15 mouse cellular contexts compared by ENCODE assay signal in the genomic region with DNA sequence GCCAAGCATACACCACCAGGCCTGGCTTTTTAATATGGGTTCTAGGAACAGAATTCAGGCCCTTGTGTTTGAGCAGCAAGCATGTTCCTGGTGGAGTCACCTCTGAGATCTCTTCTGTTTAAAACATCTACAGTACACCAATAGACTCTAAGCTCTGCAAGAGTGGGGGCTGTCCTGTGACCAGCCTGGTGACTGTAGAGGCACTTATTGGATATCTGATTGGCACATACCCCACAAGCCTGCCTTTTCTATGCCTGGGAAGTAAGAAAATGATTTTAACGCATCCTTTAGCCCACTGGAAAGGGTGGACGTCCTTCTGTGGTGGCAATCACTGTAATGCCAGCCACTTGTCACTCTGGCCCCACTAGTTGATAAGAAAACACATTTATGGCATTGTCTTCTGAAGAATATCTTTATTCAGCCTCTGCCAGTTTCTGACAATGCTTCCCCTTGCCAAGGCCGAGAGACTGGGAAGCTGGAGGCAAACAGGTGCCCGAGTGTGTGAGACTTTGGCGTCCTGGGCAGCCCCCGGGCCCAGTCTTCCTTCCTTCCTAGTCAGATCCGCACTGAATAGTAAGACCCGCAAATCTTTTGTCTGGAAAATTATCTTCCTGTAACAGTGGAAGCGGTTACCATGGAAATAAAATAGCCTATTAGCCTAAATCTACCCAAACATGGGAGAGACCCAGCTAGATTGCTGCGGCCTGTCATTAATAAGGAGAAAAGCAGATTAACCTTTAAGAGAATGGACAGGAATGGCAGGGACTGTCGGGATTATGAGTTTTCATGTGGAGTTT.
DNase-seq lines count a peak whose midpoint lies in the region; ATAC-seq and TF ChIP-seq lines count a peak whose summit lies in the region.
"Had no signal": no experiment of that assay in that cellular context is flagged by ENCODE, and none has a peak within 500 bp of the region (broad histone marks: within the 10 kb centered on the region; RNA-seq: fewer than 3 reads in every experiment).

No protein-coding gene starts in this region.

- 51% methylated on average over 11 of the region's 11 CpGs for WGBS in heart, embryonic 16.5 days
- WGBS in forebrain, postnatal 0 days = 13% methylated on average over 11 of the region's 11 CpGs
- 30% methylated on average over 11 of the region's 11 CpGs for WGBS in midbrain, embryonic 14.5 days

- H3K4me2 ChIP-seq in heart, embryonic 16.5 days (ENCODE audit: low read depth, low read length) = no peak overlapping the region
- no peak overlapping the region for H3K4me2 ChIP-seq in forebrain, postnatal 0 days (ENCODE audit: low read depth)
- no peak overlapping the region for H3K4me2 ChIP-seq in midbrain, embryonic 14.5 days (ENCODE audit: low read length)
- H3K4me2 ChIP-seq: limb, embryonic 13.5 days; liver, embryonic 15.5 days; neural tube, embryonic 13.5 days had no signal

- TF ChIP-seq CTCF in brain, embryonic 14.5 days (IDR thresholded peaks at IDR 0.05; ENCODE audit: borderline replicate concordance, extremely low read depth, insufficient read depth, insufficient read length) = no peak
- no peak for TF ChIP-seq CTCF in forebrain, postnatal 0 days (IDR thresholded peaks at IDR 0.05; ENCODE audit: low read depth)

- no peaks in the 10 kb centered on the region for H3K36me3 ChIP-seq in heart, embryonic 16.5 days (ENCODE audit: control insufficient read depth, insufficient read depth)
- H3K36me3 ChIP-seq in forebrain, postnatal 0 days (ENCODE audit: insufficient read depth) = no peaks in the 10 kb centered on the region
- H3K36me3 ChIP-seq in midbrain, embryonic 14.5 days (ENCODE audit: control insufficient read depth, insufficient read depth, low read length) = no peaks in the 10 kb centered on the region
- H3K36me3 ChIP-seq: limb, embryonic 13.5 days; liver, embryonic 15.5 days; neural tube, embryonic 13.5 days had no signal

- peaks cover 32% of the 10 kb centered on the region for H3K4me1 ChIP-seq in heart, embryonic 16.5 days (ENCODE audit: control insufficient read depth, insufficient read depth, low read length)
- H3K4me1 ChIP-seq in forebrain, postnatal 0 days (ENCODE audit: insufficient read depth) = peaks cover 11% of the 10 kb centered on the region
- H3K4me1 ChIP-seq in midbrain, embryonic 14.5 days (ENCODE audit: control insufficient read depth, insufficient read depth, low read length) = peaks cover 19% of the 10 kb centered on the region
- H3K4me1 ChIP-seq: liver, embryonic 15.5 days had no signal

- no peak overlapping the region for H3K9ac ChIP-seq in heart, embryonic 16.5 days (ENCODE audit: low read length)
- no peak overlapping the region for H3K9ac ChIP-seq in forebrain, postnatal 0 days
- no peak overlapping the region for H3K9ac ChIP-seq in midbrain, embryonic 14.5 days (replicated peaks; ENCODE audit: low read length)
- H3K9ac ChIP-seq: limb, embryonic 13.5 days; liver, embryonic 15.5 days; neural tube, embryonic 13.5 days had no signal

- no peak for TF ChIP-seq POLR2A in brain, embryonic 14.5 days (IDR thresholded peaks at IDR 0.05; ENCODE audit: borderline replicate concordance, extremely low read depth, insufficient read depth, insufficient read length, poor library complexity, severe bottlenecking)

- DNase-seq in heart, adult 11 months = no peak
- peak; percentile 81 for DNase-seq in brain, embryonic 14.5 days (ENCODE audit: low read depth)
- DNase-seq in forebrain, postnatal 0 days = peak; percentile 47
- peak; percentile 76 for DNase-seq in midbrain, embryonic 14.5 days
- DNase-seq in gastrocnemius, postnatal 10 days = no peak
- no peak for DNase-seq in urinary bladder, postnatal 14 days (ENCODE audit: low spot score)
- DNase-seq: cerebellum, adult 18-20 months; gastrocnemius, postnatal 36 days; thymus, postnatal 25 days had no signal

- peak overlapping the region; percentile 55 for H3K27ac ChIP-seq in heart, embryonic 16.5 days (ENCODE audit: low read length)
- H3K27ac ChIP-seq in forebrain, postnatal 0 days (ENCODE audit: low read depth, low read length) = peak overlapping the region; percentile 64
- H3K27ac ChIP-seq in midbrain, embryonic 14.5 days (replicated peaks; ENCODE audit: low read depth, low read length) = no peak overlapping the region; the same call in 1 of the 2 replicates
- H3K27ac ChIP-seq: limb, embryonic 13.5 days; liver, embryonic 15.5 days; neural tube, embryonic 13.5 days; stomach, postnatal 0 days had no signal

- no peak overlapping the region for H3K4me3 ChIP-seq in heart, embryonic 16.5 days (ENCODE audit: low read length)
- H3K4me3 ChIP-seq in forebrain, postnatal 0 days (ENCODE audit: low read depth, low read length) = no peak overlapping the region
- H3K4me3 ChIP-seq in midbrain, embryonic 14.5 days (replicated peaks; ENCODE audit: low read depth, low read length) = no peak overlapping the region
- H3K4me3 ChIP-seq: limb, embryonic 13.5 days; liver, embryonic 15.5 days; neural tube, embryonic 13.5 days had no signal

- ATAC-seq in heart, embryonic 16.5 days (replicated peaks; ENCODE audit: extremely low read depth, insufficient read depth, low FRiP score) = peak; percentile 35
- peak; percentile 84 for ATAC-seq in forebrain, postnatal 0 days
- peak; percentile 39; the same call in 1 of the 2 replicates for ATAC-seq in midbrain, embryonic 14.5 days (ENCODE audit: low FRiP score, low TSS enrichment)
- ATAC-seq: intestine, embryonic 16.5 days had no signal

- H3K27me3 ChIP-seq in heart, embryonic 16.5 days (ENCODE audit: control insufficient read depth, insufficient read depth, low read length) = peaks cover 6% of the 10 kb centered on the region; the same call in 1 of the 2 replicates
- H3K27me3 ChIP-seq in forebrain, postnatal 0 days (ENCODE audit: insufficient read depth, low read length) = no peaks in the 10 kb centered on the region
- no peaks in the 10 kb centered on the region for H3K27me3 ChIP-seq in midbrain, embryonic 14.5 days (ENCODE audit: control insufficient read depth, insufficient read depth, low read length)

- H3K9me3 ChIP-seq in heart, embryonic 16.5 days (replicated peaks; ENCODE audit: control insufficient read depth, low read length) = no peaks in the 10 kb centered on the region
- no peaks in the 10 kb centered on the region for H3K9me3 ChIP-seq in forebrain, postnatal 0 days (ENCODE audit: low read length)
- no peaks in the 10 kb centered on the region for H3K9me3 ChIP-seq in midbrain, embryonic 14.5 days (ENCODE audit: control insufficient read depth, low read length)
- H3K9me3 ChIP-seq: limb, embryonic 13.5 days; liver, embryonic 15.5 days; neural tube, embryonic 13.5 days had no signal

Comparison
In these comparisons a context has a peak if more than half of its experiments do, and no peak if none do; other contexts are left out.
1. DNase-seq: peak in brain, embryonic 14.5 days (single experiment), forebrain, postnatal 0 days (single experiment) and midbrain, embryonic 14.5 days (single experiment); none in heart, adult 11 months (single experiment), gastrocnemius, postnatal 10 days (single experiment) and urinary bladder, postnatal 14 days (single experiment).
2. Peak in every context shown above with its lines, with median percentiles within 50 percentile points of each other: ATAC-seq.